Mouse (Mus musculus) heart, adult 2 months (tissue): ENCODE measurements around the gene Trim15. TPM values are rescaled to one million over a fixed set of nuclear protein-coding genes. Genes with fewer than 3 reads are reported as not detected.
A peak's percentile ranks its signal among the peaks of the same experiment; 100 is the strongest.

Experiments used
- DNase-seq, 2 experiments: peaks; one replicate each; pipeline ENCODE4 v3.0.0; 2021
- H3K27ac ChIP-seq: fragments of 200-600 bp; 2 replicates; pipeline ENCODE4 v1.8.1; 2022
- H3K27me3 ChIP-seq: fragments of 200-500 bp; 2 replicates; pipeline ENCODE4 v1.6.1; 2012; ENCODE audit warnings: mild to moderate bottlenecking, low read length, inconsistent platforms, mixed read lengths; ENCODE audit not compliant: control insufficient read depth, insufficient read depth
- H3K36me3 ChIP-seq: fragments of 200-500 bp; 2 replicates; pipeline ENCODE4 v1.6.1; 2012; ENCODE audit warnings: low read length, inconsistent platforms; ENCODE audit not compliant: control insufficient read depth, insufficient read depth
- H3K4me1 ChIP-seq: fragments of 200-500 bp; 2 replicates; pipeline ENCODE4 v1.6.1; 2011; ENCODE audit warnings: low read length; ENCODE audit not compliant: control insufficient read depth, insufficient read depth
- H3K4me3 ChIP-seq: fragments of 200-600 bp; 2 replicates; pipeline ENCODE4 v1.8.1; 2022
- H3K79me2 ChIP-seq: fragments of 200-500 bp; replicated peaks from 2 replicates; pipeline ENCODE4 v1.6.1; 2012; ENCODE audit warnings: mild to moderate bottlenecking, inconsistent platforms, low read length, moderate library complexity, mixed read lengths; ENCODE audit not compliant: control insufficient read depth, insufficient read depth
- H3K9ac ChIP-seq: fragments of 200-500 bp; 2 replicates; pipeline ENCODE4 v1.6.1; 2012; ENCODE audit warnings: low read depth, mild to moderate bottlenecking, control low read depth, inconsistent platforms, low read length, mixed read lengths
- CTCF ChIP-seq: fragments of 200-600 bp; IDR thresholded peaks from 2 replicates; pipeline ENCODE4 v1.8.1; 2022; ENCODE audit warnings: antibody characterized with exemption, mild to moderate bottlenecking, moderate library complexity
- EP300 ChIP-seq: fragments of 200-500 bp; IDR thresholded peaks from 2 replicates; pipeline ENCODE4 v1.6.1; 2011; ENCODE audit warnings: low read depth, low read length, control low read depth; ENCODE audit not compliant: insufficient read depth
- POLR2A ChIP-seq: fragments of 200-500 bp; IDR thresholded peaks from 2 replicates; pipeline ENCODE4 v1.6.1; 2011; ENCODE audit warnings: mild to moderate bottlenecking, low read depth, low read length, control low read depth; ENCODE audit not compliant: insufficient read depth
- WGBS: fragments of 180-500 bp; shearing (Covaris S2); methylation state at CpG from one replicate; pipeline ENCODE4 v1.1.7; 2018; 5-methylcytosine and 5-hydroxymethylcytosine counted together
- intact Hi-C: fragments of 180-260 bp; cut with DNase I; formaldehyde crosslinking; loops from one replicate; pipeline ENCODE4 v1.15.1; 2025
- polyA plus RNA-seq: library from polyadenylated mRNA; depleted of rRNA; stranded (reverse); fragments of >200 nt; gene quantifications from 2 replicates; pipeline ENCODE4 v1.2.3, GENCODE M21; 2012
- total RNA-seq, 2 experiments: library from RNA; stranded (reverse); gene quantifications; 2 replicates each; pipeline ENCODE4 v1.2.3; 2021

The Trim15 gene
- total and polyA plus RNA-seq, 3 experiments, result 0.10 TPM; not detected in 2

GRCm38 (mm10) chr17:36903651-36904050, 36.6 kb upstream of the Trim15 start:
- Histone ChIP-seq H3K9ac (no peak overlapping the region), H3K4me1 (no peaks in the 10 kb centered on the region), H3K36me3 (no peaks in the 10 kb centered on the region), H3K4me3 (no peak overlapping the region), H3K27ac (no peak overlapping the region), H3K27me3 (no peaks in the 10 kb centered on the region), H3K79me2 (no peaks in the 10 kb centered on the region)
- intact Hi-C loops, result no loop called here
- no peak for TF ChIP-seq CTCF
- TF ChIP-seq POLR2A, result no peak
- no peak for TF ChIP-seq EP300
- no peak for DNase-seq
- 49% methylated on average over 3 of the region's 3 CpGs for WGBS

GRCm38 (mm10) chr17:36900691-36901090, 33.7 kb upstream of the Trim15 start:
- TF ChIP-seq EP300 (no peak), CTCF (peak; percentile 47), POLR2A (no peak)
- Histone ChIP-seq H3K27ac (no peak overlapping the region), H3K79me2 (no peaks in the 10 kb centered on the region), H3K27me3 (no peaks in the 10 kb centered on the region), H3K4me1 (no peaks in the 10 kb centered on the region), H3K36me3 (no peaks in the 10 kb centered on the region), H3K4me3 (no peak overlapping the region), H3K9ac (no peak overlapping the region)
- intact Hi-C loops, result no loop called here
- no peak for DNase-seq
- whole genome bisulfite sequencing, result 25% methylated on average over 1 of the region's 1 CpGs

DNA sequence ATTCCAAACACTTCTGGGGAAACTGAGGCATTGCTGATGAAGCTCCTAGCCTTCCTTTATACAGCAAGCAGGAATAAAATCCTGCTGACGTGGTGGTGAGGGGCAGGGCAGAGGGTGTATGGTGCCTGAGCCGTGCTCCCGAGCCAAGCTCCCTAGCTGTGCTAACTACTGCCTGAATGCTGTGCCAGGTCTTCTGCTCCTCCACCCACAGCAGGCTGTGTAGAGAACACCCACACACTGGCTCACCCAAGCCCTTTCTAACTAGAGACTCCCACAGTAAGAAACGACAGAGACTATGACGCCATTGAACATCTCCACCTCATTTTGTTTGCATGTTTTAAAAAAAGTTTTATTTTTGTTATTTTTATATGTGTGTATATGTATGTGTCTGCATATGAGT, 33.0 kb upstream of the Trim15 start:
- no peak for DNase-seq
- Histone ChIP-seq H3K36me3 (no peaks in the 10 kb centered on the region), H3K4me3 (no peak overlapping the region), H3K79me2 (no peaks in the 10 kb centered on the region), H3K27me3 (no peaks in the 10 kb centered on the region), H3K4me1 (no peaks in the 10 kb centered on the region), H3K27ac (no peak overlapping the region), H3K9ac (no peak overlapping the region)
- WGBS, result 67% methylated on average over 5 of the region's 5 CpGs
- no peak for TF ChIP-seq EP300
- no peak for TF ChIP-seq CTCF
- TF ChIP-seq POLR2A, result no peak
- intact Hi-C loops, result no loop called here

GRCm38 (mm10) chr17:36899376-36899775, 32.4 kb upstream of the Trim15 start:
- no peaks in the 10 kb centered on the region for H3K79me2 ChIP-seq
- 71% methylated on average over 4 of the region's 4 CpGs for WGBS
- no peaks in the 10 kb centered on the region for H3K4me1 ChIP-seq
- H3K4me3 ChIP-seq, result no peak overlapping the region
- no peak overlapping the region for H3K27ac ChIP-seq
- no peaks in the 10 kb centered on the region for H3K27me3 ChIP-seq
- intact Hi-C loops, result no loop called here
- no peak for DNase-seq
- no peaks in the 10 kb centered on the region for H3K36me3 ChIP-seq
- H3K9ac ChIP-seq, result no peak overlapping the region
- TF ChIP-seq EP300, result no peak
- TF ChIP-seq CTCF, result no peak
- no peak for TF ChIP-seq POLR2A

GRCm38 (mm10) chr17:36897552-36898205, 30.7 kb upstream of the Trim15 start, which contains the start of gene Trim31:
Gene Trim31, plus strand, starts transcription at chr17:36898118.
- H3K27me3 ChIP-seq, result no peaks in the 10 kb centered on the region
- intact Hi-C loops, result no loop called here
- no peak for TF ChIP-seq EP300
- no peak for TF ChIP-seq POLR2A
- no peak for TF ChIP-seq CTCF

GRCm38 (mm10) chr17:36897065-36897464, 30.1 kb upstream of the Trim15 start:
- TF ChIP-seq POLR2A (no peak), EP300 (no peak), CTCF (no peak)
- Histone ChIP-seq H3K4me3 (no peak overlapping the region), H3K4me1 (no peaks in the 10 kb centered on the region), H3K79me2 (no peaks in the 10 kb centered on the region), H3K27ac (no peak overlapping the region), H3K27me3 (no peaks in the 10 kb centered on the region), H3K9ac (no peak overlapping the region), H3K36me3 (no peaks in the 10 kb centered on the region)
- intact Hi-C loops, result no loop called here
- DNase-seq, result no peak

More at GRCm38 (mm10) chr17:36897552-36898205, 30.7 kb upstream of the Trim15 start, which contains the start of gene Trim31:
- WGBS, result 55% methylated on average over 6 of the region's 6 CpGs
- H3K4me1 ChIP-seq, result no peaks in the 10 kb centered on the region
- no peak within 1 kb of the TSS for H3K4me3 ChIP-seq
- DNase-seq, result no peak
- no peak within 1 kb of the TSS for H3K27ac ChIP-seq
- H3K9ac ChIP-seq, result no peak within 1 kb of the TSS
- no peaks in the 10 kb centered on the region for H3K79me2 ChIP-seq
- H3K36me3 ChIP-seq, result no peaks in the 10 kb centered on the region
